Mouse (Mus musculus): ENCODE measurements around the gene Cfap45.

Cfap45 gene

GRCm38 (mm10) chr1:172520576-172521440 is at the start of gene Cfap45:
TSS of gene Cfap45 (plus strand) at chr1:172520801.
- DNase-seq (ENCODE audit: low read depth) = no peak

- DNase-seq (ENCODE audit: low read depth) = no peak
These were observed 47.7 kb upstream of the Cfap45 start for GRCm38 (mm10) chr1:172472909-172473308.

- no peak for DNase-seq (ENCODE audit: low read depth)
These were observed 46.4 kb upstream of the Cfap45 start for GRCm38 (mm10) chr1:172474196-172474595.

- DNase-seq (ENCODE audit: low read depth) = peak; percentile 60
These were observed 45.4 kb upstream of the Cfap45 start, which contains the start of gene Slamf9 for GRCm38 (mm10) chr1:172475054-172475741. TSS of gene Slamf9 (plus strand) at chr1:172475358.

GRCm38 (mm10) chr1:172478020-172478419 is 42.6 kb upstream of the Cfap45 start:
- DNase-seq (ENCODE audit: low read depth) = no peak

GRCm38 (mm10) chr1:172480376-172480775 is 40.2 kb upstream of the Cfap45 start:
- no peak for DNase-seq (ENCODE audit: low read depth)

- no peak for DNase-seq (ENCODE audit: low read depth)
These were observed 39.5 kb upstream of the Cfap45 start for GRCm38 (mm10) chr1:172481111-172481510.

GRCm38 (mm10) chr1:172481540-172482280 is 38.9 kb upstream of the Cfap45 start, which contains the start of gene Igsf9:
TSS of gene Igsf9 (plus strand) at chr1:172481788.
- no peak for DNase-seq (ENCODE audit: low read depth)

- no peak for DNase-seq (ENCODE audit: low read depth)
These were observed 37.9 kb upstream of the Cfap45 start for GRCm38 (mm10) chr1:172482518-172483360.

- no peak for DNase-seq (ENCODE audit: low read depth)
These were observed 37.3 kb upstream of the Cfap45 start for GRCm38 (mm10) chr1:172483361-172483660.

GRCm38 (mm10) chr1:172484236-172484635 is 36.4 kb upstream of the Cfap45 start:
- no peak for DNase-seq (ENCODE audit: low read depth)

GRCm38 (mm10) chr1:172484671-172485070 is 35.9 kb upstream of the Cfap45 start:
- DNase-seq (ENCODE audit: low read depth) = no peak

- DNase-seq (ENCODE audit: low read depth) = no peak
These were observed 34.8 kb upstream of the Cfap45 start for GRCm38 (mm10) chr1:172485821-172486220.

- DNase-seq (ENCODE audit: low read depth) = no peak
These were observed 34.4 kb upstream of the Cfap45 start for GRCm38 (mm10) chr1:172486236-172486635.

- DNase-seq (ENCODE audit: low read depth) = no peak
These were observed 34.0 kb upstream of the Cfap45 start for GRCm38 (mm10) chr1:172486651-172487050.

GRCm38 (mm10) chr1:172487859-172488258 is 32.7 kb upstream of the Cfap45 start:
- DNase-seq (ENCODE audit: low read depth) = no peak

GRCm38 (mm10) chr1:172488831-172489230 is 31.8 kb upstream of the Cfap45 start:
- DNase-seq (ENCODE audit: low read depth) = no peak

GRCm38 (mm10) chr1:172489585-172490250 is 30.9 kb upstream of the Cfap45 start:
- DNase-seq (ENCODE audit: low read depth) = no peak

- DNase-seq (ENCODE audit: low read depth) = peak; percentile 62
These were observed 30.3 kb upstream of the Cfap45 start for GRCm38 (mm10) chr1:172490261-172490661.

- DNase-seq (ENCODE audit: low read depth) = no peak
These were observed 28.6 kb upstream of the Cfap45 start for GRCm38 (mm10) chr1:172492047-172492446.

- DNase-seq (ENCODE audit: low read depth) = no peak
These were observed 27.1 kb upstream of the Cfap45 start for GRCm38 (mm10) chr1:172493516-172493915.

All from 416B (cell line).